ENCODE assay signal across 8 mouse cellular contexts in genomic region chr14:46831295-46831694, GRCm38 (mm10). TPM values are rescaled to one million over a fixed set of nuclear protein-coding genes. Genes with fewer than 3 reads are reported as not detected.
DNase-seq lines count a peak whose midpoint lies in the region; ATAC-seq lines count a peak whose summit lies in the region.

No protein-coding gene starts in this region.

- H3K4me3 ChIP-seq in lung, embryonic 15.5 days, result peak overlapping the region; percentile 84
- peak overlapping the region; percentile 89 for H3K4me3 ChIP-seq in embryonic facial prominence, embryonic 12.5 days
- H3K4me3 ChIP-seq in hindbrain, embryonic 16.5 days (ENCODE audit: low read length), result peak overlapping the region; percentile 77
- peak overlapping the region; percentile 61 for H3K4me3 ChIP-seq in midbrain, embryonic 15.5 days

- no peak for DNase-seq in lung, adult 18-20 months
- DNase-seq in cerebellum, adult 11 months, result no peak
- no peak for DNase-seq in adrenal gland, postnatal 25 days
- DNase-seq in thymus, postnatal 4 days, result no peak

- peak overlapping the region; percentile 72 for H3K4me2 ChIP-seq in lung, embryonic 15.5 days
- peak overlapping the region; percentile 87 for H3K4me2 ChIP-seq in embryonic facial prominence, embryonic 12.5 days (replicated peaks)
- H3K4me2 ChIP-seq in hindbrain, embryonic 16.5 days (ENCODE audit: low read length), result peak overlapping the region; percentile 95
- peak overlapping the region; percentile 91 for H3K4me2 ChIP-seq in midbrain, embryonic 15.5 days

- H3K9ac ChIP-seq in lung, embryonic 15.5 days, result peak overlapping the region; percentile 77
- peak overlapping the region; percentile 81 for H3K9ac ChIP-seq in embryonic facial prominence, embryonic 12.5 days
- peak overlapping the region; percentile 86 for H3K9ac ChIP-seq in hindbrain, embryonic 16.5 days (ENCODE audit: low read depth, low read length)
- peak overlapping the region; percentile 56; the same call in 1 of the 2 replicates for H3K9ac ChIP-seq in midbrain, embryonic 15.5 days

- no peaks in the 10 kb centered on the region for H3K36me3 ChIP-seq in lung, embryonic 15.5 days
- no peaks in the 10 kb centered on the region for H3K36me3 ChIP-seq in embryonic facial prominence, embryonic 12.5 days
- H3K36me3 ChIP-seq in hindbrain, embryonic 16.5 days (ENCODE audit: control insufficient read depth, insufficient read depth, low read length), result no peaks in the 10 kb centered on the region
- no peaks in the 10 kb centered on the region for H3K36me3 ChIP-seq in midbrain, embryonic 15.5 days (replicated peaks)

- peak overlapping the region; percentile 69 for H3K27ac ChIP-seq in lung, embryonic 15.5 days
- no peak overlapping the region for H3K27ac ChIP-seq in embryonic facial prominence, embryonic 12.5 days
- no peak overlapping the region for H3K27ac ChIP-seq in hindbrain, embryonic 16.5 days (ENCODE audit: low read depth, low read length)
- no peak overlapping the region for H3K27ac ChIP-seq in midbrain, embryonic 15.5 days

- WGBS in lung, embryonic 15.5 days, result 2% methylated on average over 4 of the region's 4 CpGs
- 4% methylated on average over 4 of the region's 4 CpGs for WGBS in embryonic facial prominence, embryonic 12.5 days
- 6% methylated on average over 4 of the region's 4 CpGs for WGBS in hindbrain, embryonic 16.5 days
- 7% methylated on average over 4 of the region's 4 CpGs for WGBS in midbrain, embryonic 15.5 days

- no peaks in the 10 kb centered on the region for H3K27me3 ChIP-seq in lung, embryonic 15.5 days
- no peaks in the 10 kb centered on the region for H3K27me3 ChIP-seq in embryonic facial prominence, embryonic 12.5 days
- no peaks in the 10 kb centered on the region for H3K27me3 ChIP-seq in hindbrain, embryonic 16.5 days (replicated peaks; ENCODE audit: control insufficient read depth, insufficient read depth, low read length)
- 0 out of 2 replicates have a peak, but pooled peaks cover 3% of the 10 kb centered on the region for H3K27me3 ChIP-seq in midbrain, embryonic 15.5 days (replicated peaks)

- peaks cover 23% of the 10 kb centered on the region for H3K4me1 ChIP-seq in lung, embryonic 15.5 days
- no peaks in the 10 kb centered on the region for H3K4me1 ChIP-seq in embryonic facial prominence, embryonic 12.5 days
- peaks cover 9% of the 10 kb centered on the region for H3K4me1 ChIP-seq in hindbrain, embryonic 16.5 days (ENCODE audit: control insufficient read depth, insufficient read depth, low read depth, low read length)
- H3K4me1 ChIP-seq in midbrain, embryonic 15.5 days, result peaks cover 17% of the 10 kb centered on the region

- no peaks in the 10 kb centered on the region for H3K9me3 ChIP-seq in lung, embryonic 15.5 days
- no peaks in the 10 kb centered on the region for H3K9me3 ChIP-seq in embryonic facial prominence, embryonic 12.5 days
- H3K9me3 ChIP-seq in hindbrain, embryonic 16.5 days (ENCODE audit: control insufficient read depth, low read length), result no peaks in the 10 kb centered on the region
- no peaks in the 10 kb centered on the region for H3K9me3 ChIP-seq in midbrain, embryonic 15.5 days

- no peak for ATAC-seq in lung, embryonic 15.5 days (ENCODE audit: borderline replicate concordance, extremely low read depth, low FRiP score, low TSS enrichment)
- ATAC-seq in embryonic facial prominence, embryonic 12.5 days (ENCODE audit: insufficient number of reproducible peaks, insufficient read depth, low FRiP score, low TSS enrichment), result no peak
- ATAC-seq in hindbrain, embryonic 16.5 days, result no peak
- ATAC-seq in midbrain, embryonic 15.5 days (replicated peaks), result no peak

RNA-seq across cellular contexts. Expression of gene Cgrrf1, which starts 0.6 kb away (rescaled TPM):
- polyA plus RNA-seq in lung, embryonic 15.5 days (2015; fragmentation: Nextera tagmentation; extraction: Ambion mirVana), result 46.0 and 47.1 TPM in 2 replicates
- polyA plus RNA-seq in embryonic facial prominence, embryonic 12.5 days (2016; fragmentation: Nextera tagmentation; extraction: Ambion mirVana), result 24.8 and 26.5 TPM in 2 replicates
- polyA plus RNA-seq in hindbrain, embryonic 16.5 days (2015; fragmentation: Nextera tagmentation; extraction: Ambion mirVana), result 19.5 and 20.3 TPM in 2 replicates
- polyA plus RNA-seq in midbrain, embryonic 15.5 days (2015; fragmentation: Nextera tagmentation; extraction: Ambion mirVana), result 17.9 and 20.1 TPM in 2 replicates
- 44.9 and 47.9 TPM in 2 replicates for total RNA-seq in adrenal gland, postnatal 25 days (2021)

RNA-seq across cellular contexts. Expression of gene Gmfb, which starts 9.3 kb away (rescaled TPM):
- polyA plus RNA-seq in lung, embryonic 15.5 days (2015; fragmentation: Nextera tagmentation; extraction: Ambion mirVana), result 69.5 and 69.7 TPM in 2 replicates
- polyA plus RNA-seq in embryonic facial prominence, embryonic 12.5 days (2016; fragmentation: Nextera tagmentation; extraction: Ambion mirVana), result 83.9 and 85.1 TPM in 2 replicates
- polyA plus RNA-seq in hindbrain, embryonic 16.5 days (2015; fragmentation: Nextera tagmentation; extraction: Ambion mirVana), result 133 and 135 TPM in 2 replicates
- polyA plus RNA-seq in midbrain, embryonic 15.5 days (2015; fragmentation: Nextera tagmentation; extraction: Ambion mirVana), result 113 and 125 TPM in 2 replicates
- total RNA-seq in adrenal gland, postnatal 25 days (2021), result 99.8 and 120 TPM in 2 replicates

RNA-seq across cellular contexts. Expression of gene Cnih1, which starts 43.1 kb away (rescaled TPM):
- polyA plus RNA-seq in lung, embryonic 15.5 days (2015; fragmentation: Nextera tagmentation; extraction: Ambion mirVana), result 182 TPM in 2 replicates
- polyA plus RNA-seq in embryonic facial prominence, embryonic 12.5 days (2016; fragmentation: Nextera tagmentation; extraction: Ambion mirVana), result 184 and 194 TPM in 2 replicates
- polyA plus RNA-seq in hindbrain, embryonic 16.5 days (2015; fragmentation: Nextera tagmentation; extraction: Ambion mirVana), result 194 and 203 TPM in 2 replicates
- polyA plus RNA-seq in midbrain, embryonic 15.5 days (2015; fragmentation: Nextera tagmentation; extraction: Ambion mirVana), result 165 and 170 TPM in 2 replicates
- total RNA-seq in adrenal gland, postnatal 25 days (2021), result 103 and 108 TPM in 2 replicates

RNA-seq across cellular contexts. Expression of gene Samd4, which starts 51.4 kb away (rescaled TPM):
- polyA plus RNA-seq in lung, embryonic 15.5 days (2015; fragmentation: Nextera tagmentation; extraction: Ambion mirVana), result 6.4 and 6.5 TPM in 2 replicates
- polyA plus RNA-seq in embryonic facial prominence, embryonic 12.5 days (2016; fragmentation: Nextera tagmentation; extraction: Ambion mirVana), result 9.1 and 10.7 TPM in 2 replicates
- polyA plus RNA-seq in hindbrain, embryonic 16.5 days (2015; fragmentation: Nextera tagmentation; extraction: Ambion mirVana), result 4.7 and 5.3 TPM in 2 replicates
- 4.2 and 4.5 TPM in 2 replicates for polyA plus RNA-seq in midbrain, embryonic 15.5 days (2015; fragmentation: Nextera tagmentation; extraction: Ambion mirVana)
- 20.4 and 31.0 TPM in 2 replicates for total RNA-seq in adrenal gland, postnatal 25 days (2021)
